Mouse (Mus musculus) adrenal gland, adult 18-20 months (tissue): ENCODE measurements around the gene Opn5. TPM values are rescaled to one million over a fixed set of nuclear protein-coding genes. Genes with fewer than 3 reads are reported as not detected.

ENCODE experiments used
- total RNA-seq, 2 experiments: library from RNA; stranded (reverse); gene quantifications; 1 replicate in 1 of 2; 2 replicates in 1 of 2; pipeline ENCODE4 v1.2.3; 2021

Gene Opn5
- total RNA-seq, 2 experiments from 2014 or later: not detected

Other genes starting within 250 kb of the Opn5 start
- under 1 TPM; 0.10 to 0.30 TPM for gene Adgrf4, start 80.9 kb upstream of the Opn5 start, total RNA-seq
- gene Adgrf2, start 130.8 kb upstream of the Opn5 start, total RNA-seq: under 1 TPM in 1 of 2 experiments, not detected in 1; 0.13 TPM